Mouse (Mus musculus) bone marrow macrophage, adult 2 months (primary cell): ENCODE results near the gene Pgam2.

Source experiments
- CTCF ChIP-seq: IDR thresholded peaks from 2 replicates; pipeline ENCODE4 v1.5.1; 2012; ENCODE audit warnings: low read depth, mild to moderate bottlenecking, low read length, moderate library complexity
- POLR2A ChIP-seq: IDR thresholded peaks from 2 replicates; pipeline ENCODE4 v1.6.1; 2012; ENCODE audit warnings: mild to moderate bottlenecking, low read depth, low read length, borderline replicate concordance

- TF ChIP-seq CTCF (no peak), POLR2A (no peak)
Measured at GRCm38 (mm10) chr11:5852314-5852713, 48.8 kb upstream of the Pgam2 start.
